Mouse (Mus musculus) brain, embryonic 14.5 days (tissue): ENCODE measurements around the gene Magi2.

Experiments
- CTCF ChIP-seq: fragments of 200-500 bp; IDR thresholded peaks from 2 replicates; pipeline ENCODE4 v1.5.1; 2012; ENCODE audit warnings: inconsistent platforms, mild to moderate bottlenecking, moderate library complexity, borderline replicate concordance; ENCODE audit not compliant: insufficient read depth, insufficient read length; ENCODE audit errors: extremely low read depth
- POLR2A ChIP-seq: fragments of 200-500 bp; IDR thresholded peaks from 2 replicates; pipeline ENCODE4 v1.6.1; 2012; ENCODE audit warnings: mild to moderate bottlenecking, inconsistent platforms, borderline replicate concordance; ENCODE audit not compliant: poor library complexity, insufficient read depth, insufficient read length, severe bottlenecking; ENCODE audit errors: extremely low read depth

- TF ChIP-seq CTCF = no peak
- TF ChIP-seq POLR2A = no peak
Observed at GRCm38 (mm10) chr5:20607503-20607902, 1380.7 kb downstream of the Magi2 start.
